Mouse (Mus musculus): ENCODE results near the gene Spaca4.

The Spaca4 gene

GRCm38 (mm10) chr7:45693921-45694591 lies 31.6 kb downstream of the Spaca4 start, which contains the start of gene Sec1:
TSS of gene Sec1 (minus strand) at chr7:45694402.
- no peak for DNase-seq

GRCm38 (mm10) chr7:45692364-45692763 lies 33.2 kb downstream of the Spaca4 start:
- no peak for DNase-seq

- no peak for DNase-seq
Measured at GRCm38 (mm10) chr7:45689800-45690199, 35.8 kb downstream of the Spaca4 start.

- no peak for DNase-seq
Measured at GRCm38 (mm10) chr7:45689099-45689498, 36.5 kb downstream of the Spaca4 start.

GRCm38 (mm10) chr7:45686841-45687240 lies 38.8 kb downstream of the Spaca4 start:
- no peak for DNase-seq

- no peak for DNase-seq
Measured at GRCm38 (mm10) chr7:45685811-45686210, 39.8 kb downstream of the Spaca4 start.

- DNase-seq, result no peak
Measured at GRCm38 (mm10) chr7:45683396-45684050, 42.1 kb downstream of the Spaca4 start, which contains the start of gene Ntn5. TSS of gene Ntn5 (plus strand) at chr7:45684022.

- peak; percentile 64 to 85 for DNase-seq
Measured at GRCm38 (mm10) chr7:45682144-45683126, 43.2 kb downstream of the Spaca4 start.

GRCm38 (mm10) chr7:45681046-45681736 lies 44.4 kb downstream of the Spaca4 start:
- DNase-seq, result peak; percentile 47 to 50

- DNase-seq, result no peak
Measured at GRCm38 (mm10) chr7:45679966-45680621, 45.5 kb downstream of the Spaca4 start.

- DNase-seq, result no peak
Measured at GRCm38 (mm10) chr7:45678513-45678912, 47.1 kb downstream of the Spaca4 start.

GRCm38 (mm10) chr7:45677627-45678295 lies 47.9 kb downstream of the Spaca4 start:
- DNase-seq, result no peak
